Mouse (Mus musculus) lung, adult 18-20 months (tissue): ENCODE measurements around the gene Fbxw11.
"Not testable (repeated sequence)": the region's sequence is repeated elsewhere in the genome, so short reads cannot be mapped to it uniquely, and the experiment has no call there.

Experiments used
- DNase-seq, 2 experiments: peaks; one replicate each; pipeline ENCODE4 v3.0.0; 2022; ENCODE audit warnings: mixed read lengths in 2 of 2

The Fbxw11 gene

GRCm38 (mm10) chr11:32714230-32714629, 71.7 kb downstream of the Fbxw11 start:
- DNase-seq = no peak

DNA sequence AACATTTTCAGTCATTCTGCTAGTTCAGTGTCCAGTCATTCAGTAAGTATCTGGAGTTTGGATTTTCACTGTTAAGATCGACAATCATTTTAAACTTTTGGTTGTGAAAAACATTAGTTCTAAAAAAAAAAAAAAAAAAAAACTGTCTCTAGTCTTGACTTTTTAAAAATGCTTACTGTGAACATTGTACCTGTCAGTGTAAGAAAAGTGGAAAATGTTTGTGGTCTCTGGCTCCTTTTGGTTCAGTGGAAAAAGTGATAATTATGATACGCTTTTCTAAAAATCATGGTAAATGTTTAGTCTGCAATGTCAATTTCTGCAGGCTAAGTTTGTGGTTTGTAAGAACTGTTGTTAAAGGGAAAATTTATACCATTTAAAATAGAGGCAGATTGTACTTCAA, 72.4 kb downstream of the Fbxw11 start:
- no peak for DNase-seq

DNA sequence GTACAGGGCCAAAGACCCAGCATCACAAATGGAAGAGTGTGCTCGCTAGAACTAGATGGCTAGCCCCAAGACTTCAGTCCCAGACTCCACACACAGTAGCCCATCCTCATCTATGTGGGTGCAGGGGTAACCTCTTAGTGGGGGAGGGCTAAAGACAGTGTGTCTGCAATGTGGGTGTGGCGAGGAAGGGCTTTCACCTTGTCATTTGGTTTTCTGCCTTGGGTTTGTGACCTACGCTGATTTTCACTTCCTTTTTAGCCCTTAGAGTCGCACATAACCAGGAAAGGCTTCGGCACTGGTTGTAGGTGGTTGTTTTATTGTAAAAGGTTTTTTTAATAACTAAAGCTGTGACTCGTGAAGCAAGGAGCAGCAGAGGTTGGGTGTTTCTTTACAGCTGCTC, 73.0 kb downstream of the Fbxw11 start:
- DNase-seq = no peak

GRCm38 (mm10) chr11:32715970-32716369, 73.4 kb downstream of the Fbxw11 start:
- DNase-seq = no peak

- DNase-seq = no peak
These were observed 74.4 kb downstream of the Fbxw11 start for GRCm38 (mm10) chr11:32716876-32717275.

DNA sequence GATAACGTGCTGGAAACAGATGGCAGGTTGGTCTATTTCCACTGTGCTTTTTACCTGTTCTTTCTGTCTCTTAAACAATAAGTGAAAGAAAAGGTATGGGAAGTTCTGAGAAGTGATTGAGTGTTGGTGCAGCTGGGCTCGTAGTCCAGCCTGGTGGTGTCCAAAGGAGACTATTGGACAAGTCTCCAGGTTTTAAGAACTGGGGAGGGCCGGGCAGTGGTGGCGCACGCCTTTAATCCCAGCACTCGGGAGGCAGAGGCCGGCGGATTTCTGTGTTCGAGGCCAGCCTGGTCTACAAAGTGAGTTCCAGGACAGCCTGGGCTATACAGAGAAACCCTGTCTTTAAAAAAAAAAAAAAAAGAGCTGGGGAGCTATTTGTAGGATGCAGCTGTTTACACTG, 75.2 kb downstream of the Fbxw11 start:
- DNase-seq = not testable (repeated sequence)

- no peak for DNase-seq
These were observed 75.8 kb downstream of the Fbxw11 start for GRCm38 (mm10) chr11:32718371-32718770.

GRCm38 (mm10) chr11:32718979-32719378, 76.5 kb downstream of the Fbxw11 start:
- DNase-seq = no peak

DNA sequence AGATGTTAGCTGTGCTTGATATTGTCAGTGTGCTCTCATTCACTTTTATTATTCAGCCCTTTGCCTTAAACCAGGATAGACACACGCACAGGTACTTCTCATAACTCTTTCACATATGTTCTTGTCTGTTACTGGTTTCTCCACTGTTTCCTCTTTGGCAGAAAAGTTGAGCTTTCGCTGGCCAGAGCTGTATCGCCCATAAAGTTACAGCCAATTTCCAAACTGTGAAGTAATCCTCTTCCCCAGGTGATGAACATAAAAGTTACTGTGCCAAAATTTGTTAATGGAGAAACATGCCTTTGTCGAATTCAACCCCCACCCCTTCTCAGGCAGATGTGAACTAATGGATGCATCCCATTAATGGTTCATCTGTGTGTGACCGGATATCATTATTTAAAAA, 80.1 kb downstream of the Fbxw11 start:
- DNase-seq = no peak

GRCm38 (mm10) chr11:32723287-32723686, 80.8 kb downstream of the Fbxw11 start:
- no peak for DNase-seq

GRCm38 (mm10) chr11:32725171-32725570, 82.6 kb downstream of the Fbxw11 start:
- no peak for DNase-seq

DNA sequence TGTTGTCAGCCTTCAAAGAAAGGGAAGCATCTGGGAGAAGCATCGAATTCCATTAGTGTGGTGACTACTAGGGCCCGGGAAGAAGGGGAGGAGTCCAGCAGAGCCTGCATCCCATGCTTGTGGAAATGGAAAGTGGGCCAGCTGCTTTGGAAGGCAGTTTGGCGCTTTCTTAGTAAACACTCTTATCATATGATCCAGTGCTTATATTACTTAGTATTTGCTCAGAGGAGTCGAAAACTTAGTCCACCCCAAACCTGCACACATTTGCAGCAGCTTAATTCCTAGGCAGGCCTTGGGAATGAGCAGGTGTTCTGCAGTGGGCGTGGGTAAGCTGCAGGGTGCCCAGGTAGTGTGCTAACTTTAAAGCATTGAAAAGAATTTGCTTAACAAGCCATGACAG, 89.9 kb downstream of the Fbxw11 start:
- DNase-seq = no peak

- no peak for DNase-seq
These were observed 90.7 kb downstream of the Fbxw11 start for GRCm38 (mm10) chr11:32733195-32733594.

- no peak for DNase-seq
These were observed 93.8 kb downstream of the Fbxw11 start for GRCm38 (mm10) chr11:32736371-32736770.

DNA sequence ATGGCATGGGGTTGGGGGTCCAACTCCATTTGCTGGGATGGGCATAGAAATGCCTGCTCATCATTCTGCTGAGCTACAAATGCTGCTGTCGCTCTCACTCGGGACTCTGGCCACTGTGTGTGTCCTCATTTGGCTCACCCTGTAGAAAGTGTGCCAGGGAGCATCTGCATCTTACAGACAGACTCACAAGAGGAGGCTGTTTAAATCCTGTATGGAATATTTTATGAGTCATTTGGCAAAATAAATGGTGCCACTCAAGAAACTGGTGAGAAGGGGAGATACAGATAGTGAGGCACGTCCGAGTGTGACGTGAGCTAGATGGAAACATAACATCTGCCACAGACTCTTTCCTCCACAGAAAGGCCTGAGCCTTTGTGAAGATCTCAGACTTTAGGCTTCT, 95.2 kb downstream of the Fbxw11 start:
- no peak for DNase-seq

- DNase-seq = no peak
These were observed 101.4 kb downstream of the Fbxw11 start for GRCm38 (mm10) chr11:32743891-32744290.

DNA sequence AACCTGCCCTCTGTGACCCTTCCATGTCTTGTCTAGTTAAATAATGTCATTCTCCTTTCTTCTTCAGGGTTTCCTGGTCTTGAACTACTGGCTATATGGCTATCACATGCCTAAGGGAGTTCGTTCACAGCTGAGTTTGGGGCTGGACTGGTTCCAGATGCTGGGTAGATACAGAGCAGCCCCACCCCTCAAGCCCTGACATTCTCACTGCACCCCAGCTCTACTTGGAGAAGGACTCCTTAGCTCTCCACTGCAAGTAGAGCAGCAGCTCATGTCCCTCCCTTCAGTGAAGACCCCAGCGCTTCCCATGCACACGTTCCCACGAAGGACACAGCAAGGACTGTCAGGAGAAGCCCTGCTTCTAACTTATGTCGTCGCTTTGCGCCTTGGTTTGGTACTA, 101.9 kb downstream of the Fbxw11 start:
- no peak for DNase-seq

- DNase-seq = no peak
These were observed 102.9 kb downstream of the Fbxw11 start for GRCm38 (mm10) chr11:32745466-32745865.

DNA sequence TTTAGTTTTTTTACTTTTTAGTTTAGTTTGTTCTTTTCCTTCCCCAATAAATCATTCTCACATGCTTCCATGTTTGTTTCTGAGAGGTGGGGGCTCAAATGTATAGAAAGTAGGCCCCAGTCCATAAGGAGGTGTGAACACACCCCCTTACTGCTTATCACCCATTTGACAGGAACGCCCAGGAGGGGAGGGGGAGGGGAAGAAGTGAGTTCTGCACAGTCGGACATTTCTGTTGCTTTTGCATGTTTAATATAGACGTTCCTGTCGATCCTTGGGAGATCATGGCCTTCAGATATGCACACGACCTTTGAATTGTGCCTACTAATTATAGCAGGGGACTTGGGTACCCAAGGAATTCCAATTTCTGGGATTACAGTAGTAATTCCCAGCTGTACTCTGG, 103.5 kb downstream of the Fbxw11 start:
- no peak for DNase-seq

DNA sequence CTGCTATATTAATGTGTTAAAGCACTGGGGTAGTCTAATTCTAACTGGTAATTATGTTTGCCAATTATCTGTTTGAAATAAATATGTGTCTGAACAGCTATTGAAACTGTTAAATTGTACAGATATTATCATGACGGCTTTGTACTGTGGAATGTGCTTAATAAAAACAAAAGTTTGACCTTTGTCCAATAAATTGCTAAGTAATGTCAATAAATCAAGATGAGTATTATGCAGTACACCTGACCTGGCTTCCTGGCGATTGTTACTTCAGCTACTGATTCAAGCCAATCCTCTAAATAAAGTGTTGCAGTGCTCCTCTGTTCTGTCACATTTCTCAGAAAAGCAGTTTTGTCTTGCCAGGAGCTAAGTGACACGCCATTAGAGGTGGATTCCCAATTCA, 104.0 kb downstream of the Fbxw11 start:
- DNase-seq = no peak

DNA sequence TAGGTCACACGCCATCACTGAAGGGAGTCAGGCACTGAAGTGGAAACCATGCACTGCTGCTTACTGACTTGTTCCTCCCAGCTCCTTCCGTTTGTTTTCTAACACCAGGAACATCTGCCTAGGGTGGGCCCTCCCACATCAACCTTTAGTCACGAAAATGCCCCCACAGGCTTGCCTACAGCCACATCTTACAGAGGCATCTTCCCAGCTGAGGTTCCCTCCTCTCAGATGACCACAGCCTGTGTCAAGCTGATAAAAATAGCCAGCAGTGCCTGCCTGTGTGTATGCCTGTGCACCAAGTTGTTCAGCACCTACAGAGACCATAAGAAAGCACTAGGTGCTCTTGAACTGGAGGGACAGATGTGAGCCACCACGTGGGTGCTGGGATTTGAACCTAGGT, 106.3 kb downstream of the Fbxw11 start:
- no peak for DNase-seq

DNA sequence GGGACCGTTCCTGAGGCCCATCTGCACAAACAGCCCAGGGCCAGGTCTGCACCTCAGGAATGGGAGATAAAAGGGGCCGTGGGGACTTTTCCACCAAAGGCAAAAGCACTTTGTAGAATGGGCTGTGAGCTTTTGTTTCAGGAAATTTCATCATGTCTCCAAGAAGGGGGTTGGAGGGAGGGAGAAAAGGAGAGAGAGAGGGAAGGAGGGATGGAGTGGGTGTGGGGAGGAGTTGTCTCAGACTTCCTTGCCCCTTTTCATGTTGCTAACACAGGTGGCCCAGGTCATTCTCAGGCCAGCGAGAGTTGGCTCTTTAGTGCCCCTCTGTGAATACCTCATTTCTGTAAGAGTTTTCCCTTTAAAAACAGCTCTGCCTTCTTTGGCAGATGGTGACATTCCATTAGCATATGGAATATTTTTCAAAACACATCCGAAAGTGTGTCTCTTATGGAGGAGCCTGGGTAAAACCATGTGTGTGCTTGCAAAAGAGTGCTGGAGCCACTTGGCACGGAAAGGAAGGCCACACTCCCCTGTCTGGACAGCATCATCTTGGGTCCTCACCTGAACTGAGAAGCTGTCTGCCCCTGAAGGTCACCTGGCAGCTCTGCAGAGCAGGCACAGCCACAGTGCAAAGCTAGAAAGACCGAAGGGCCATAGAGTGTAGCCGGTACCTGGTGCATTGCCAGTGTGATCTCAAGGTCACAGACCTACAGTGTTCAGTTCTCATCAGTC, 109.5 kb downstream of the Fbxw11 start:
- DNase-seq = no peak

DNA sequence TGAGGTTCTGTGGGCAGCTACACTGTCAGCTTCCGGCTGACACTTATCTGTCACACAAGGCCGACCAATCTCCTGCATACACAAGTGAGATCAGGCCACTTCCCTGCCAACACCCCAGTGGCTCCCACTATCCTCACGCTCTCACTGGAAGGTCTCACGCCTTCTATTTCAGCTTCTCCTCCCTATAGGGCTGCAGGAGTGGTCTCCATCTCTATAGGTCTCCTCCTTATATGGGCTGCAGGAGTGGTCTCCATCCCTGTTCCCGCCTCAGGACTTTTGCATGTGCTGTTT, 110.0 kb downstream of the Fbxw11 start:
- DNase-seq = no peak

GRCm38 (mm10) chr11:32753358-32753757, 110.8 kb downstream of the Fbxw11 start:
- no peak for DNase-seq

DNA sequence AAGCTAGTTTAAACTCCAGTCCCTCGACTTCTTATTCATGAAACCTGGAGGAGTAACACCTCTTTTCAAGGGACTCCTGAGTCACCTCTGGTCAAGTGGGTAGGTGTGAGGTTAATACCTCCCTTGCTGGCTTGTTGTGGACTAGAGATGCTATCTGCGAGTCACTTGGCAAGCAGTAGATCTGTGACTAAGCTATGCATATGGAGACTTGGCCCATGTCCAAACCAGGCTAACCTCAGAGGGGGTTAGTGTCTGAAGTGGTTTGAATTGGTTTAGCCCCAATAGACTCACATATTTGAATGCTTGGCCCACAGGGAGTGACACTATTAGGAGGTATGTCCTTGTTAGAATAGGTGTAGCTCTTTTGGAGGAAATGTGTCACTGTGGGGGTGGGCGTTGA, 120.2 kb downstream of the Fbxw11 start:
- no peak for DNase-seq
